8 mouse cellular contexts compared by ENCODE assay signal in genomic region chr7:4150059-4150541, GRCm38 (mm10). TPM values are rescaled to one million over a fixed set of nuclear protein-coding genes. Genes with fewer than 3 reads are reported as not detected.
A peak's percentile ranks its signal among the peaks of the same experiment; 100 is the strongest.
DNase-seq lines count a peak whose midpoint lies in the region; ATAC-seq and TF ChIP-seq lines count a peak whose summit lies in the region.

Gene Leng9 (minus strand): TSS chr7:4150374.

- no peak for DNase-seq in layer of hippocampus, adult 2 months (ENCODE audit: low spot score in 2 of 2)
- no peak for DNase-seq in layer of hippocampus, adult 18-20 months (ENCODE audit: low spot score in 2 of 2)
- DNase-seq in c-Kit-positive CD71-positive TER-119-positive erythroid progenitor cells, embryonic 14.5 days (ENCODE audit: low spot score) = peak; percentile 45
- peak; percentile 27 for DNase-seq in forebrain, postnatal 0 days
- DNase-seq in kidney, adult 2 months = peak; percentile 60
- DNase-seq in lung, adult 18-20 months = peak; percentile 66 to 73
- no peak for DNase-seq in ovary, postnatal 14 days (ENCODE audit: low spot score)

- H3K36me3 ChIP-seq in forebrain, postnatal 0 days (ENCODE audit: insufficient read depth) = peaks cover 31% of the 10 kb centered on the region
- H3K36me3 ChIP-seq in kidney, adult 2 months (ENCODE audit: control insufficient read depth, insufficient read depth, low read length) = no peaks in the 10 kb centered on the region

- H3K4me3 ChIP-seq in layer of hippocampus, adult 2 months = peak within 1 kb of the TSS; percentile 98
- H3K4me3 ChIP-seq in forebrain, postnatal 0 days (ENCODE audit: low read depth, low read length) = peak within 1 kb of the TSS; percentile 74
- H3K4me3 ChIP-seq in kidney, adult 2 months (ENCODE audit: insufficient read depth, low read depth, low read length) = peak within 1 kb of the TSS; percentile 64

- ATAC-seq in forebrain, postnatal 0 days = peak; percentile 1; the same call in 1 of the 2 replicates
- peak; percentile 56 for ATAC-seq in neutrophil, adult 5-6 weeks (ENCODE audit: extremely low read depth, insufficient number of reproducible peaks, low FRiP score, poor library complexity, severe bottlenecking)

- no peak for TF ChIP-seq CTCF in layer of hippocampus, adult 2 months (conservative IDR thresholded peaks at IDR 0.05)
- no peak for TF ChIP-seq CTCF in forebrain, postnatal 0 days (IDR thresholded peaks at IDR 0.05; ENCODE audit: low read depth)
- no peak for TF ChIP-seq CTCF in kidney, adult 2 months (conservative IDR thresholded peaks at IDR 0.05; ENCODE audit: insufficient read depth, insufficient read length, low read depth, low read length)

- H3K4me1 ChIP-seq in forebrain, postnatal 0 days (ENCODE audit: insufficient read depth) = no peaks in the 10 kb centered on the region
- peaks cover 9% of the 10 kb centered on the region; the same call in 1 of the 2 replicates for H3K4me1 ChIP-seq in kidney, adult 2 months (ENCODE audit: control insufficient read depth, insufficient read depth, low read length)

- WGBS in forebrain, postnatal 0 days = under 1% methylated on average over 14 of the region's 14 CpGs
- 3% methylated on average over 14 of the region's 14 CpGs for WGBS in kidney, adult 2 months

- H3K27me3 ChIP-seq in forebrain, postnatal 0 days (ENCODE audit: insufficient read depth, low read length) = peaks cover 9% of the 10 kb centered on the region
- H3K27me3 ChIP-seq in kidney, adult 2 months (replicated peaks; ENCODE audit: control insufficient read depth, insufficient read depth, low read length) = no peaks in the 10 kb centered on the region

- peak within 1 kb of the TSS; percentile 83 for H3K9ac ChIP-seq in forebrain, postnatal 0 days

- H3K4me2 ChIP-seq in forebrain, postnatal 0 days (ENCODE audit: low read depth) = peak within 1 kb of the TSS; percentile 96

- H3K9me3 ChIP-seq in forebrain, postnatal 0 days (ENCODE audit: low read length) = no peaks in the 10 kb centered on the region

- H3K27ac ChIP-seq in layer of hippocampus, adult 2 months = peak within 1 kb of the TSS; percentile 100
- H3K27ac ChIP-seq in forebrain, postnatal 0 days (ENCODE audit: low read depth, low read length) = peak within 1 kb of the TSS; percentile 91
- peak within 1 kb of the TSS; percentile 98 for H3K27ac ChIP-seq in kidney, adult 2 months (ENCODE audit: insufficient read depth, low read depth, low read length)

- no peak for TF ChIP-seq POLR2A in kidney, adult 2 months (IDR thresholded peaks at IDR 0.05; ENCODE audit: low read depth, low read length)

RNA-seq across cellular contexts. Expression of gene Leng9, which starts in this region (rescaled TPM):
- total RNA-seq in layer of hippocampus, adult 2 months (2021) = 1 to 10 TPM; 5.6 to 6.6 TPM
- total RNA-seq in layer of hippocampus, adult 18-20 months (2021) = 1 to 10 TPM; 5.1 to 5.9 TPM
- total RNA-seq in forebrain, postnatal 0 days (2014; rRNA removed) = 5.1 and 5.5 TPM in 2 replicates
- polyA plus RNA-seq in forebrain, postnatal 0 days (2015; fragmentation: Nextera tagmentation; extraction: Ambion mirVana) = 4.4 and 4.8 TPM in 2 replicates
- 5.3 and 6.2 TPM in 2 replicates for polyA plus RNA-seq in kidney, adult 2 months (2012; rRNA removed)
- 18.9 and 19.7 TPM in 2 replicates for total RNA-seq in neutrophil, adult 5-6 weeks (2017)

Comparison
In these comparisons a context has a peak if more than half of its experiments do, and no peak if none do; other contexts are left out.
1. DNase-seq: peak in c-Kit-positive CD71-positive TER-119-positive erythroid progenitor cells, embryonic 14.5 days (single experiment), forebrain, postnatal 0 days (single experiment), kidney, adult 2 months (single experiment) and lung, adult 18-20 months (2 of 2); none in layer of hippocampus, adult 2 months (0 of 2), layer of hippocampus, adult 18-20 months (0 of 2) and ovary, postnatal 14 days (single experiment).
2. Peak in every context shown above with its lines, with median percentiles within 50 percentile points of each other: H3K27ac ChIP-seq and H3K4me3 ChIP-seq.